Mouse (Mus musculus) small intestine, adult 2 months (tissue): ENCODE results near the gene Slc41a3. TPM values are rescaled to one million over a fixed set of nuclear protein-coding genes. Genes with fewer than 3 reads are reported as not detected.

Experiments used
- H3K27ac ChIP-seq: fragments of 200-500 bp; 2 replicates; pipeline ENCODE4 v1.5.1; 2012; ENCODE audit warnings: low read depth, low read length, control low read depth, inconsistent platforms; ENCODE audit not compliant: insufficient read depth
- H3K27me3 ChIP-seq: fragments of 200-500 bp; 2 replicates; pipeline ENCODE4 v1.6.1; 2012; ENCODE audit warnings: mild to moderate bottlenecking, moderate library complexity, low read length, inconsistent platforms; ENCODE audit not compliant: control insufficient read depth, insufficient read depth
- H3K36me3 ChIP-seq: fragments of 200-500 bp; 2 replicates; pipeline ENCODE4 v1.6.1; 2012; ENCODE audit warnings: mild to moderate bottlenecking, low read length, control low read depth, inconsistent platforms; ENCODE audit not compliant: control insufficient read depth, insufficient read depth
- H3K4me1 ChIP-seq: fragments of 200-500 bp; 2 replicates; pipeline ENCODE4 v1.6.1; 2012; ENCODE audit warnings: low read length, inconsistent platforms, mixed read lengths; ENCODE audit not compliant: control insufficient read depth, insufficient read depth, insufficient read length
- H3K4me3 ChIP-seq: fragments of 200-500 bp; 2 replicates; pipeline ENCODE4 v1.5.1; 2012; ENCODE audit warnings: low read depth, mild to moderate bottlenecking, control low read depth, inconsistent platforms, low read length, moderate library complexity
- CTCF ChIP-seq: fragments of 200-500 bp; IDR thresholded peaks from 2 replicates; pipeline ENCODE4 v1.5.1; 2012; ENCODE audit warnings: low read depth, mild to moderate bottlenecking, control low read depth, inconsistent platforms, low read length, moderate library complexity, mixed read lengths; ENCODE audit not compliant: insufficient replicate concordance, insufficient read length; ENCODE audit errors: extremely low read depth
- POLR2A ChIP-seq: fragments of 200-500 bp; IDR thresholded peaks from 2 replicates; pipeline ENCODE4 v1.6.1; 2012; ENCODE audit warnings: low read depth, mild to moderate bottlenecking, control low read depth, inconsistent platforms, low read length, moderate library complexity
- WGBS: fragments of 180-500 bp; shearing (Covaris S2); methylation state at CpG from one replicate; pipeline ENCODE4 v1.1.7; 2018; 5-methylcytosine and 5-hydroxymethylcytosine counted together
- polyA plus RNA-seq: library from polyadenylated mRNA; depleted of rRNA; stranded (reverse); fragments of >200 nt; gene quantifications from 2 replicates; pipeline ENCODE4 v1.2.3, GENCODE M21; 2012; rRNA removed

The Slc41a3 gene
- polyA plus RNA-seq, 1 experiment: 10.7 TPM

GRCm38 (mm10) chr6:90692404-90692803 lies 87.9 kb downstream of the Slc41a3 start:
- WGBS: 80% methylated on average over 2 of the region's 2 CpGs
- TF ChIP-seq POLR2A (no peak), CTCF (no peak)
- H3K4me3 ChIP-seq: no peak overlapping the region
- H3K27me3 ChIP-seq: no peaks in the 10 kb centered on the region
- H3K36me3 ChIP-seq: peaks cover 13% of the 10 kb centered on the region; the same call in 1 of the 2 replicates
- no peak overlapping the region for H3K27ac ChIP-seq
- H3K4me1 ChIP-seq: 0 out of 2 replicates have a peak, but pooled peaks cover 2% of the 10 kb centered on the region

DNA sequence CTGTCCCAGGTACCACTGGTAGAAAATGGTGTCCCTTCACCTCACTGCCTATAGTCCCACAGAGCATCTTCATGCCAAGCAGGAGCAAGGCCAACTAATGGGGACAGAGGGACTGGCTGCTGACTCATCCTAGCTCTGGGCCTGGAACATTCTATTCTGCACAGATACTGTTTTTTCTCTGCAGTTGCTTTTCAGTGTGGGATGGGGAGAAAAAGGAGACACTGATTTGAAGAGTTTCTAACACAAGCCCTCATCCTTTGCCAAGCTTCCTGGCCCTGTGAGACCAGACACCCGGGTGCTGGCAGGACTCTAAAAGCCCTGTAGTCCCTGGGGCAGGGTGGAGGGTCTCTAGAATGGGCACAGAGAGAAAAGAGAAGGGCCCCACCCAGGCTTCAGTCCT lies 91.2 kb downstream of the Slc41a3 start:
- Histone ChIP-seq H3K27me3 (no peaks in the 10 kb centered on the region), H3K27ac (no peak overlapping the region), H3K4me1 (no peaks in the 10 kb centered on the region), H3K4me3 (no peak overlapping the region), H3K36me3 (peaks cover 2% of the 10 kb centered on the region; the same call in 1 of the 2 replicates)
- 64% methylated on average over 1 of the region's 1 CpGs for WGBS
- TF ChIP-seq POLR2A (no peak), CTCF (no peak)

Other genes with a start within 250 kb of the Slc41a3 start
- gene Zxdc, start 235.2 kb upstream of the Slc41a3 start, polyA plus RNA-seq: 14.5 and 26.8 TPM in 2 replicates
- gene Cfap100, start 175.9 kb upstream of the Slc41a3 start, polyA plus RNA-seq: not detected in 2 replicates
- 15.0 and 15.1 TPM in 2 replicates for gene Klf15, start 142.1 kb upstream of the Slc41a3 start, polyA plus RNA-seq
- 20.5 and 53.6 TPM in 2 replicates for gene Aldh1l1, start 118.3 kb upstream of the Slc41a3 start, polyA plus RNA-seq